Comparison of ENCODE assay signal across 9 mouse cellular contexts in genomic region chr16:62506725-62507482, GRCm38 (mm10).
DNase-seq lines count a peak whose midpoint lies in the region; ATAC-seq and TF ChIP-seq lines count a peak whose summit lies in the region.
"Had no signal": no experiment of that assay in that cellular context is flagged by ENCODE, and none has a peak within 500 bp of the region (broad histone marks: within the 10 kb centered on the region; RNA-seq: fewer than 3 reads in every experiment).

No protein-coding gene starts in this region.

- TF ChIP-seq POLR2A in MEL (IDR thresholded peaks at IDR 0.05; ENCODE audit: control insufficient read depth in 1 of 2, insufficient read depth in 1 of 2, low read depth in 1 of 2, low read length in 2 of 2, poor library complexity in 1 of 2), result no peak

- no peaks in the 10 kb centered on the region for H3K4me1 ChIP-seq in kidney, postnatal 0 days (replicated peaks; ENCODE audit: insufficient read depth, low read length)
- H3K4me1 ChIP-seq in kidney, embryonic 14.5 days (ENCODE audit: control insufficient read depth, insufficient read depth, low read length), result no peaks in the 10 kb centered on the region
- no peaks in the 10 kb centered on the region for H3K4me1 ChIP-seq in MEL (ENCODE audit: control insufficient read depth in 1 of 2, insufficient read depth in 2 of 2, low read length in 2 of 2)
- no peaks in the 10 kb centered on the region for H3K4me1 ChIP-seq in neural tube, embryonic 15.5 days
- H3K4me1 ChIP-seq: embryonic facial prominence, embryonic 15.5 days had no signal

- no peak overlapping the region for H3K4me3 ChIP-seq in kidney, postnatal 0 days (replicated peaks; ENCODE audit: low read depth, low read length)
- no peak overlapping the region for H3K4me3 ChIP-seq in kidney, embryonic 14.5 days (ENCODE audit: low read length)
- no peak overlapping the region for H3K4me3 ChIP-seq in MEL (ENCODE audit: control insufficient read depth in 1 of 2, insufficient read depth in 1 of 2, low read depth in 2 of 2, low read length in 2 of 2)
- H3K4me3 ChIP-seq in neural tube, embryonic 15.5 days (replicated peaks), result no peak overlapping the region
- H3K4me3 ChIP-seq: embryonic facial prominence, embryonic 15.5 days had no signal

- no peak; the same call in 1 of the 2 replicates for TF ChIP-seq RAD21 in MEL (IDR thresholded peaks at IDR 0.05; ENCODE audit: low read depth, low read length)

- H3K27me3 ChIP-seq in kidney, postnatal 0 days (ENCODE audit: insufficient read depth, low read length), result no peaks in the 10 kb centered on the region
- H3K27me3 ChIP-seq in kidney, embryonic 14.5 days (ENCODE audit: control insufficient read depth, insufficient read depth, low read length), result no peaks in the 10 kb centered on the region
- H3K27me3 ChIP-seq in MEL (ENCODE audit: control insufficient read depth in 1 of 2, insufficient read depth in 2 of 2, low read length in 2 of 2), result no peaks in the 10 kb centered on the region
- H3K27me3 ChIP-seq in neural tube, embryonic 15.5 days (replicated peaks), result no peaks in the 10 kb centered on the region
- H3K27me3 ChIP-seq: embryonic facial prominence, embryonic 15.5 days had no signal

- DNase-seq in cerebellum, adult 9-11 months, result no peak
- DNase-seq in kidney, postnatal 0 days (ENCODE audit: low spot score), result peak; percentile 62
- DNase-seq in MEL (ENCODE audit: low read depth, low spot score), result peak; percentile 4
- DNase-seq in layer of hippocampus, adult 9-10 months (ENCODE audit: low spot score), result peak; percentile 33
- DNase-seq in gastrocnemius, postnatal 10 days, result no peak

- no peak overlapping the region for H3K4me2 ChIP-seq in kidney, postnatal 0 days (ENCODE audit: low read length)
- H3K4me2 ChIP-seq in kidney, embryonic 14.5 days (replicated peaks; ENCODE audit: low read depth, low read length), result no peak overlapping the region
- no peak overlapping the region for H3K4me2 ChIP-seq in neural tube, embryonic 15.5 days
- H3K4me2 ChIP-seq: embryonic facial prominence, embryonic 15.5 days had no signal

- no peaks in the 10 kb centered on the region for H3K36me3 ChIP-seq in kidney, postnatal 0 days (ENCODE audit: insufficient read depth, low read length)
- H3K36me3 ChIP-seq in kidney, embryonic 14.5 days (ENCODE audit: control insufficient read depth, insufficient read depth, low read length), result no peaks in the 10 kb centered on the region
- H3K36me3 ChIP-seq in MEL (ENCODE audit: control insufficient read depth in 1 of 2, insufficient read depth in 2 of 2, low read length in 2 of 2), result no peaks in the 10 kb centered on the region
- no peaks in the 10 kb centered on the region for H3K36me3 ChIP-seq in neural tube, embryonic 15.5 days
- H3K36me3 ChIP-seq: embryonic facial prominence, embryonic 15.5 days had no signal

- TF ChIP-seq EP300 in MEL (IDR thresholded peaks at IDR 0.05; ENCODE audit: low read depth in 1 of 2, low read length in 2 of 2), result no peak

- peak; percentile 75 for TF ChIP-seq CTCF in kidney, postnatal 0 days (IDR thresholded peaks at IDR 0.05; ENCODE audit: low read depth)
- TF ChIP-seq CTCF in MEL (IDR thresholded peaks at IDR 0.05 in 2 of 3, conservative IDR thresholded peaks at IDR 0.05 in 1 of 3; ENCODE audit: control insufficient read depth in 1 of 3, insufficient read depth in 1 of 3, low read depth in 2 of 3, low read length in 3 of 3, poor library complexity in 1 of 3, severe bottlenecking in 1 of 3), result peak in 1 of 3 experiments; percentile 31; a peak in 2 of 6 replicates

- H3K9ac ChIP-seq in kidney, postnatal 0 days (ENCODE audit: low read depth, low read length), result no peak overlapping the region
- H3K9ac ChIP-seq in kidney, embryonic 14.5 days (ENCODE audit: low read depth, low read length), result no peak overlapping the region
- no peak overlapping the region for H3K9ac ChIP-seq in MEL (ENCODE audit: control insufficient read depth, low read depth, low read length, poor library complexity, severe bottlenecking)
- H3K9ac ChIP-seq in neural tube, embryonic 15.5 days (replicated peaks), result no peak overlapping the region
- H3K9ac ChIP-seq: embryonic facial prominence, embryonic 15.5 days had no signal

- no peaks in the 10 kb centered on the region for H3K9me3 ChIP-seq in kidney, postnatal 0 days (replicated peaks; ENCODE audit: low read length)
- no peaks in the 10 kb centered on the region for H3K9me3 ChIP-seq in kidney, embryonic 14.5 days (ENCODE audit: control insufficient read depth, low read length)
- no peaks in the 10 kb centered on the region for H3K9me3 ChIP-seq in MEL (replicated peaks; ENCODE audit: insufficient read depth, low read length)
- H3K9me3 ChIP-seq in neural tube, embryonic 15.5 days (replicated peaks), result no peaks in the 10 kb centered on the region
- H3K9me3 ChIP-seq: embryonic facial prominence, embryonic 15.5 days had no signal

- no peaks in the 10 kb centered on the region for H3K79me2 ChIP-seq in MEL (ENCODE audit: control insufficient read depth, insufficient read depth, low read length, poor library complexity)

- ATAC-seq in cerebellum, adult (ENCODE audit: insufficient number of reproducible peaks, low FRiP score, low TSS enrichment), result peak; percentile 72; the same call in 1 of the 2 replicates
- ATAC-seq in kidney, postnatal 0 days (replicated peaks; ENCODE audit: low FRiP score, low read depth), result no peak
- ATAC-seq in kidney, embryonic 14.5 days (ENCODE audit: low FRiP score, low TSS enrichment), result no peak
- ATAC-seq in neural tube, embryonic 15.5 days (ENCODE audit: low FRiP score), result no peak

- H3K27ac ChIP-seq in kidney, postnatal 0 days, result no peak overlapping the region
- no peak overlapping the region for H3K27ac ChIP-seq in kidney, embryonic 14.5 days (ENCODE audit: low read depth, low read length)
- H3K27ac ChIP-seq in MEL (ENCODE audit: control insufficient read depth, low read depth, low read length), result no peak overlapping the region
- no peak overlapping the region for H3K27ac ChIP-seq in neural tube, embryonic 15.5 days (replicated peaks)
- H3K27ac ChIP-seq: embryonic facial prominence, embryonic 15.5 days had no signal

- WGBS in kidney, postnatal 0 days, result 56% methylated on average over 2 of the region's 2 CpGs
- WGBS in kidney, embryonic 14.5 days, result 54% methylated on average over 2 of the region's 2 CpGs
- WGBS in neural tube, embryonic 15.5 days, result 67% methylated on average over 2 of the region's 2 CpGs

TF ChIP-seq in MEL, 35 proteins besides CTCF, POLR2A, EP300 and RAD21:
- TF ChIP-seq SMC3 (IDR thresholded peaks at IDR 0.05; ENCODE audit: low read depth, low read length) (peak; percentile 34; the same call in 1 of the 2 replicates), POLR2AphosphoS5 (IDR thresholded peaks at IDR 0.05; ENCODE audit: borderline replicate concordance, low read depth, low read length) (no peak)

Comparison
In these comparisons a context has a peak if more than half of its experiments do, and no peak if none do; other contexts are left out.
1. DNase-seq: peak in kidney, postnatal 0 days (single experiment), MEL (single experiment) and layer of hippocampus, adult 9-10 months (single experiment); none in cerebellum, adult 9-11 months (single experiment) and gastrocnemius, postnatal 10 days (single experiment).